Mouse (Mus musculus) cerebellum, adult 9-10 months (tissue): Measurements from ENCODE around the gene Abcb1a.
"Not testable (repeated sequence)": the region's sequence is repeated elsewhere in the genome, so short reads cannot be mapped to it uniquely, and the experiment has no call there.

Experiments used
- DNase-seq: peaks from one replicate; pipeline ENCODE4 v3.0.0; 2022

The Abcb1a gene

GRCm38 (mm10) chr5:8732639-8733038 lies 72.8 kb downstream of the Abcb1a start:
- DNase-seq: no peak

GRCm38 (mm10) chr5:8733307-8733706 lies 73.4 kb downstream of the Abcb1a start:
- not testable (repeated sequence) for DNase-seq

GRCm38 (mm10) chr5:8736389-8736788 lies 76.5 kb downstream of the Abcb1a start:
- DNase-seq: no peak

- DNase-seq: no peak
Measured at GRCm38 (mm10) chr5:8737062-8737461, 77.2 kb downstream of the Abcb1a start.

GRCm38 (mm10) chr5:8747244-8747643 lies 87.4 kb downstream of the Abcb1a start:
- not testable (repeated sequence) for DNase-seq

- no peak for DNase-seq
Measured at GRCm38 (mm10) chr5:8772866-8773265, 113.0 kb downstream of the Abcb1a start.

GRCm38 (mm10) chr5:8778311-8778710 lies 118.4 kb downstream of the Abcb1a start:
- no peak for DNase-seq

GRCm38 (mm10) chr5:8778751-8779150 lies 118.9 kb downstream of the Abcb1a start:
- no peak for DNase-seq

- DNase-seq: no peak
Measured at GRCm38 (mm10) chr5:8792281-8792680, 132.4 kb downstream of the Abcb1a start.
